Mouse (Mus musculus) spleen, adult 2 months (tissue): ENCODE data around the gene Rap1gap.

Experiments used
- CTCF ChIP-seq: fragments of 200-500 bp; IDR thresholded peaks from 2 replicates; pipeline ENCODE4 v1.5.1; 2011; ENCODE audit warnings: mild to moderate bottlenecking, inconsistent platforms; ENCODE audit not compliant: insufficient read depth, insufficient read length, insufficient replicate concordance; ENCODE audit errors: extremely low read depth
- POLR2A ChIP-seq: fragments of 200-500 bp; IDR thresholded peaks from 2 replicates; pipeline ENCODE4 v1.6.1; 2011; ENCODE audit warnings: low read depth, low read length, inconsistent platforms

DNA sequence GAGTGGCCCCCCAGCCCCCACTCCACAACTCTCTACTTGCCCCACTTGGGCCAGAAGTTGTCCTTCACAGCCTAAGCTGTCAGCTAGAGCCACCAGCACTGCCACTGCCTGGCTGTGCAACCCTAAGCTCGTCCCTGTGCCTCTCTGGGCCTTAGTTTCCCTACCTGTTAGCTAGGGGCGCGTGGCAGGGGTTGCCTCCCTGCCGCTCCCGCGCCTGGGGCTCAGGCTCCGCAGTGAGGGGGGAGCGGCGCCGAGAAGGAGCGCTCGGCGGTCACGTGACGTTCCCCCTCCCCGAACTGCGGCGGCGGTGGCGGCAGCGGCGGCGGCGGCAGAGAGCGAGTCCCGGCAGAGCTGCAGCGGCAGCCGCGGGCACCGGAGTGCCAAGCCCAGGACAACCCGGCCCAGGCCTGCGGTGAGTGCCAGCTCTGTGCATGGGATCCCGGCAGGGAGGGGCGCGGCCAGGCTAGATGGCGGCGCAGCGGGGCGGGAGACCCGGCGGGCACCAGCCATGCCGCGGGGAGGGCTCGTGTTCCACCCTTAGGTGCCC is at the start of gene Rap1gap:
- TF ChIP-seq CTCF = no peak
- TF ChIP-seq POLR2A = no peak
